Mouse (Mus musculus) midbrain, embryonic 14.5 days (tissue): ENCODE measurements around the gene Errfi1. TPM values are rescaled to one million over a fixed set of nuclear protein-coding genes. Genes with fewer than 3 reads are reported as not detected.
"Not testable (repeated sequence)": the region's sequence is repeated elsewhere in the genome, so short reads cannot be mapped to it uniquely, and the experiment has no call there.

Source experiments
- ATAC-seq: fragments of 200-750 bp; cut with Nextera tagmentation; 2 replicates; pipeline ENCODE4 v1.8.0; 2017; ENCODE audit warnings: moderate number of reproducible peaks, moderate library complexity; ENCODE audit not compliant: low FRiP score, low TSS enrichment
- DNase-seq: peaks from one replicate; pipeline ENCODE4 v3.0.0-alpha.2; 2015
- H3K27ac ChIP-seq: fragments of 300-500 bp; sonication (generic); replicated peaks from 2 replicates; pipeline ENCODE4 v1.5.1; 2014; ENCODE audit warnings: mild to moderate bottlenecking, low read depth, low read length, moderate library complexity
- H3K27me3 ChIP-seq: fragments of 300-500 bp; sonication (generic); 2 replicates; pipeline ENCODE4 v1.6.1; 2014; ENCODE audit warnings: low read length, control low read depth, mixed read lengths; ENCODE audit not compliant: control insufficient read depth, insufficient read depth
- H3K36me3 ChIP-seq: fragments of 300-500 bp; sonication (generic); 2 replicates; pipeline ENCODE4 v1.6.1; 2014; ENCODE audit warnings: low read length, control low read depth; ENCODE audit not compliant: control insufficient read depth, insufficient read depth
- H3K4me1 ChIP-seq: fragments of 300-500 bp; sonication (generic); 2 replicates; pipeline ENCODE4 v1.6.1; 2014; ENCODE audit warnings: mild to moderate bottlenecking, antibody characterized with exemption, low read length, control low read depth; ENCODE audit not compliant: control insufficient read depth, insufficient read depth
- H3K4me2 ChIP-seq: fragments of 300-500 bp; sonication (generic); 2 replicates; pipeline ENCODE4 v1.6.1; 2014; ENCODE audit warnings: mild to moderate bottlenecking, low read length, moderate library complexity
- H3K4me3 ChIP-seq: fragments of 300-500 bp; sonication (generic); replicated peaks from 2 replicates; pipeline ENCODE4 v1.5.1; 2014; ENCODE audit warnings: low read depth, low read length
- H3K9ac ChIP-seq: fragments of 300-500 bp; sonication (generic); replicated peaks from 2 replicates; pipeline ENCODE4 v1.6.1; 2014; ENCODE audit warnings: mild to moderate bottlenecking, low read length, moderate library complexity
- H3K9me3 ChIP-seq: fragments of 300-500 bp; sonication (generic); 2 replicates; pipeline ENCODE4 v1.6.1; 2016; ENCODE audit warnings: low read length, control low read depth, mixed read lengths; ENCODE audit not compliant: control insufficient read depth
- WGBS: fragments of 180-500 bp; shearing (Covaris S2); extraction: QIAGEN DNeasy Blood & Tissue Kit; methylation state at CpG from one replicate; pipeline ENCODE4 v1.1.7; 2014; 5-methylcytosine and 5-hydroxymethylcytosine counted together
- polyA plus RNA-seq: library from polyadenylated mRNA; unstranded; fragments of >200 nt; fragmentation: Nextera tagmentation; extraction: Ambion mirVana; gene quantifications from 2 replicates; pipeline ENCODE4 v1.2.1, GENCODE M21; 2014

The Errfi1 gene
- polyA plus RNA-seq, 1 experiment from 2014 or later = 25.3 TPM

GRCm38 (mm10) chr4:150896896-150897624, 43.3 kb downstream of the Errfi1 start:
- H3K4me3 ChIP-seq = no peak overlapping the region
- H3K27me3 ChIP-seq = no peaks in the 10 kb centered on the region
- no peak overlapping the region for H3K4me2 ChIP-seq
- H3K4me1 ChIP-seq = no peaks in the 10 kb centered on the region
- 92% methylated on average over 26 of the region's 26 CpGs for WGBS
- H3K27ac ChIP-seq = no peak overlapping the region
- no peak overlapping the region for H3K9ac ChIP-seq
- no peak for DNase-seq
- no peaks in the 10 kb centered on the region for H3K9me3 ChIP-seq
- ATAC-seq = no peak
- peaks cover 60% of the 10 kb centered on the region for H3K36me3 ChIP-seq

- DNase-seq (peak; percentile 87), ATAC-seq (peak; percentile 37; the same call in 1 of the 2 replicates)
- 56% methylated on average over 13 of the region's 13 CpGs for WGBS
- H3K4me3 ChIP-seq = no peak overlapping the region
- H3K9ac ChIP-seq = no peak overlapping the region
- no peaks in the 10 kb centered on the region for H3K4me1 ChIP-seq
- H3K27ac ChIP-seq = no peak overlapping the region
- no peak overlapping the region for H3K4me2 ChIP-seq
- no peaks in the 10 kb centered on the region for H3K27me3 ChIP-seq
- peaks cover 77% of the 10 kb centered on the region for H3K36me3 ChIP-seq
- H3K9me3 ChIP-seq = no peaks in the 10 kb centered on the region
These were observed 45.1 kb downstream of the Errfi1 start for GRCm38 (mm10) chr4:150898716-150899365.

GRCm38 (mm10) chr4:150900486-150900885, 46.8 kb downstream of the Errfi1 start:
- no peak for ATAC-seq
- no peak overlapping the region for H3K4me3 ChIP-seq
- WGBS = 97% methylated on average over 13 of the region's 13 CpGs

GRCm38 (mm10) chr4:150901651-150902050, 47.9 kb downstream of the Errfi1 start:
- H3K27ac ChIP-seq = no peak overlapping the region
- H3K36me3 ChIP-seq = peaks cover 84% of the 10 kb centered on the region
- H3K4me2 ChIP-seq = no peak overlapping the region
- no peak for ATAC-seq
- no peaks in the 10 kb centered on the region for H3K4me1 ChIP-seq
- peak; percentile 71 for DNase-seq
- H3K27me3 ChIP-seq = no peaks in the 10 kb centered on the region
- H3K9ac ChIP-seq = no peak overlapping the region
- H3K4me3 ChIP-seq = no peak overlapping the region
- 63% methylated on average over 9 of the region's 9 CpGs for WGBS
- H3K9me3 ChIP-seq = no peaks in the 10 kb centered on the region

More at GRCm38 (mm10) chr4:150900486-150900885, 46.8 kb downstream of the Errfi1 start:
- peaks cover 89% of the 10 kb centered on the region for H3K36me3 ChIP-seq
- H3K9me3 ChIP-seq = no peaks in the 10 kb centered on the region
- H3K27ac ChIP-seq = no peak overlapping the region
- H3K9ac ChIP-seq = no peak overlapping the region
- H3K4me2 ChIP-seq = no peak overlapping the region
- DNase-seq = no peak
- H3K27me3 ChIP-seq = no peaks in the 10 kb centered on the region
- no peaks in the 10 kb centered on the region for H3K4me1 ChIP-seq

- Histone ChIP-seq H3K9ac (no peak overlapping the region), H3K27ac (no peak overlapping the region), H3K36me3 (peaks cover 84% of the 10 kb centered on the region), H3K4me3 (no peak overlapping the region), H3K4me2 (no peak overlapping the region), H3K27me3 (no peaks in the 10 kb centered on the region), H3K9me3 (no peaks in the 10 kb centered on the region), H3K4me1 (no peaks in the 10 kb centered on the region)
- 95% methylated on average over 12 of the region's 12 CpGs for WGBS
- ATAC-seq = no peak
- no peak for DNase-seq
These were observed 48.3 kb downstream of the Errfi1 start for GRCm38 (mm10) chr4:150902062-150902461.

- H3K9ac ChIP-seq = no peak overlapping the region
- no peaks in the 10 kb centered on the region for H3K27me3 ChIP-seq
- ATAC-seq (no peak), DNase-seq (no peak)
- H3K4me3 ChIP-seq = no peak overlapping the region
- H3K27ac ChIP-seq = no peak overlapping the region
- H3K36me3 ChIP-seq = peaks cover 79% of the 10 kb centered on the region
- 96% methylated on average over 14 of the region's 14 CpGs for WGBS
- no peaks in the 10 kb centered on the region for H3K4me1 ChIP-seq
- H3K4me2 ChIP-seq = no peak overlapping the region
- H3K9me3 ChIP-seq = no peaks in the 10 kb centered on the region
These were observed 49.5 kb downstream of the Errfi1 start for GRCm38 (mm10) chr4:150903091-150903742.

- H3K36me3 ChIP-seq = peaks cover 46% of the 10 kb centered on the region
- no peaks in the 10 kb centered on the region for H3K27me3 ChIP-seq
- WGBS = 92% methylated on average over 8 of the region's 8 CpGs
- no peak overlapping the region for H3K4me3 ChIP-seq
- DNase-seq = no peak
- no peak overlapping the region for H3K4me2 ChIP-seq
- H3K9me3 ChIP-seq = no peaks in the 10 kb centered on the region
- no peak for ATAC-seq
- H3K9ac ChIP-seq = no peak overlapping the region
- H3K4me1 ChIP-seq = peaks cover 4% of the 10 kb centered on the region; the same call in 1 of the 2 replicates
- H3K27ac ChIP-seq = no peak overlapping the region
These were observed 53.4 kb downstream of the Errfi1 start for GRCm38 (mm10) chr4:150907099-150907498.

GRCm38 (mm10) chr4:150908512-150908911, 54.8 kb downstream of the Errfi1 start:
- ATAC-seq, H3K9me3 ChIP-seq, H3K9ac ChIP-seq, DNase-seq, H3K27me3 ChIP-seq, H3K4me1 ChIP-seq, H3K27ac ChIP-seq, H3K4me3 ChIP-seq: not testable (repeated sequence)
- peak overlapping the region; percentile 83; the same call in 1 of the 2 replicates for H3K4me2 ChIP-seq
- peaks cover 32% of the 10 kb centered on the region for H3K36me3 ChIP-seq
- 73% methylated on average over 5 of the region's 5 CpGs for WGBS
